Mouse (Mus musculus): ENCODE measurements around the gene Clec2i. TPM values are rescaled to one million over a fixed set of nuclear protein-coding genes. Genes with fewer than 3 reads are reported as not detected.

Gene Clec2i
- polyA plus RNA-seq (2015; fragmentation: Nextera tagmentation; extraction: Ambion mirVana) = 0.11 and 0.16 TPM in 2 replicates

DNA sequence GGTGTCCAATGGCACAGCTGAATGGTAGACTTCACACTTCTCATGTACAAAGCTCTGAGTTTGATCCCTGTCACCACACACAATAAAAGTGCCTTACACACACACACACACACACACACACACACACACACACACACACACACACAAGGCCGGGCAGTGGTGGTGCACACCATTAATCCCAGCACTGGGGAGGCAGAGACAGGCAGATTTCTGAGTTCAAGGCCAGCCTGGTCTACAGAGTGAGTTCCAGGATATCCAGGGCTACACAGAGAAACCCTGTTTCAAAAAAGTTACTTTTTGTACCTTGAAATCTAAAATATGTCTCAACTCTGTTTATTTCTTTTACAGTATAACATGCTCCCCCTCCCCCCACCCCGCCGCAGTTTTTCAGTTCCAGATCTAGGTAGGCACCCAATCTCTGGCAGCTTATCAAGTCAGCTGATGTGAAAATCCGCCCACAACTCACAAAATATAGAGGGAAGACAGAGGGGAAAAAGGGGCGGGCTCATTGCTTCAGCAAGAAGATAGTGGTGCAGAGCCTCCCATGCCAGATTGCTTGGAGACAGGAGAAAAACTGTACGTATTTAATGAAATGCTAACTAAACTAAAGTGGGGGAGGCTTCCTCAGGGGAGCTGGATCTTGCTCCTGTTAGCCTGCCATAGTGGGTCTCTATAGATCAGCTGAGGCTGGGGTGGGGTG, at the start of gene Clec2i:
Gene Clec2i (plus strand): TSS at position 498 of the 700 bp plus-strand sequence.

DNA sequence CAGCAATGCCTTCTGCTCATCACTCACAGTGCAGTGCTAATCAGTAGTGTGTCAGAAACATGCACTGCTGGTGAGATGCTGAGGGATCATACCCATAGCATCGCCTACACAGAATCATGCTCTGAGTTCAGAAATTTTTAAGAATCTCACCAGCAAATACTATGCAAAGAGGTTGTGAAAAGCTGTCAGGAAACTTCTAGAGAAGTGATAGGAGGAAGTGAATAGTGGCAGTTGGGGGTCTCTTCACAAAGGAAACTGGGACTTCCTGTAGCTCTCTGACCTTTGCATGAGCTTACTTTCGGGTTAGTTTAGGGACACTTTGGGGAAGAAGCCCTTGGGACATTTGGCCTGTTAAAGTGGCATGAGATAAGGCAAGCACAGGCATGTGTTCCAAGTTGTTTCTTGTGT, 3.6 kb downstream of the Clec2i start, which contains the start of gene BC035044:
Gene BC035044 (minus strand): TSS at position 179 of the 408 bp plus-strand sequence.

DNA sequence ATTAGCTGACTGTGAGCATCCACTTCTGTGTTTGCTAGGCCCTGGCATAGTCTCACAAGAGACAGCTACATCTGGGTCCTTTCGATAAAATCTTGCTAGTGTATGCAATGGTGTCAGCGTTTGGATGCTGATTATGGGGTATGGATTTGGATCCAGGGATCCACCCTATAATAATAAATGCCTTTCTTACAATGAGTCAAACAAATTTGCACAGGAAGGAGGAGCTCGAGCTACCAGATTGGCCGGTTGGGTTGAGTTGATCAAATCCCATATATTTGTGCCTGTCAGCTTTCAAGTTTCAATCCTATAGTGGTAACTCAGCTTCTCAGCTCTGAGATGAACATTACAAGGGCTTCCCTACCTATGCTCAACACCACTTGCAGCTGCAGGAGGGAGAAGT, 46.7 kb downstream of the Clec2i start, which contains the start of gene Clec2g:
Gene Clec2g (plus strand): TSS at position 301 of the 400 bp plus-strand sequence.

Small RNA genes lying within 50 kb of the gene (microRNA-seq; reads per million reads assigned to microRNA genes)
- not detected for gene Gm27336

Other genes with a start within 250 kb of the Clec2i start
- gene Clec2h, start 225.2 kb upstream of the Clec2i start, polyA plus RNA-seq (2015; fragmentation: Nextera tagmentation; extraction: Ambion mirVana) = not detected in 2 replicates
- not detected in 2 replicates for gene Klrb1, start 164.5 kb upstream of the Clec2i start, polyA plus RNA-seq (2015; fragmentation: Nextera tagmentation; extraction: Ambion mirVana)
- gene Klrb1c, start 98.4 kb upstream of the Clec2i start, polyA plus RNA-seq (2015; fragmentation: Nextera tagmentation; extraction: Ambion mirVana) = not detected in 2 replicates
- gene Gm44511, start 61.3 kb upstream of the Clec2i start, polyA plus RNA-seq (2015; fragmentation: Nextera tagmentation; extraction: Ambion mirVana) = not detected in 2 replicates
- gene Klrb1b, start 61.3 kb upstream of the Clec2i start, polyA plus RNA-seq (2015; fragmentation: Nextera tagmentation; extraction: Ambion mirVana) = 0.08 TPM in 1 of 2 replicates, not detected in the other
- gene BC035044, start 3.5 kb downstream of the Clec2i start, polyA plus RNA-seq (2015; fragmentation: Nextera tagmentation; extraction: Ambion mirVana) = 0.13 TPM in 2 replicates
- 0.16 and 0.26 TPM in 2 replicates for gene Clec2g, start 46.8 kb downstream of the Clec2i start, polyA plus RNA-seq (2015; fragmentation: Nextera tagmentation; extraction: Ambion mirVana)
- 0.18 TPM in 1 of 2 replicates, not detected in the other for gene Klrb1f, start 158.3 kb downstream of the Clec2i start, polyA plus RNA-seq (2015; fragmentation: Nextera tagmentation; extraction: Ambion mirVana)
- gene Clec2e, start 213.3 kb downstream of the Clec2i start, polyA plus RNA-seq (2015; fragmentation: Nextera tagmentation; extraction: Ambion mirVana) = not detected in 2 replicates

All from urinary bladder, postnatal 0 days (tissue).